Mouse (Mus musculus): ENCODE results near the gene Mief1.
A peak's percentile ranks its signal among the peaks of the same experiment; 100 is the strongest.

Mief1 gene

GRCm38 (mm10) chr15:80263610-80264575, 30.1 kb downstream of the Mief1 start, which contains the start of gene Rps19bp1:
Gene Rps19bp1, minus strand, starts transcription at chr15:80264315.
- peak; percentile 98 for DNase-seq (ENCODE audit: low read depth, low spot score)

GRCm38 (mm10) chr15:80266281-80266680, 32.5 kb downstream of the Mief1 start:
- DNase-seq (ENCODE audit: low read depth, low spot score) = peak; percentile 85

- DNase-seq (ENCODE audit: low read depth, low spot score) = peak; percentile 81
These were observed 38.1 kb downstream of the Mief1 start for GRCm38 (mm10) chr15:80271858-80272396.

GRCm38 (mm10) chr15:80277107-80277506, 43.3 kb downstream of the Mief1 start:
- no peak for DNase-seq (ENCODE audit: low read depth, low spot score)

- peak; percentile 77 for DNase-seq (ENCODE audit: low read depth, low spot score)
These were observed 43.8 kb downstream of the Mief1 start for GRCm38 (mm10) chr15:80277625-80278024.

GRCm38 (mm10) chr15:80278121-80278759, 44.4 kb downstream of the Mief1 start:
- no peak for DNase-seq (ENCODE audit: low read depth, low spot score)

GRCm38 (mm10) chr15:80279053-80279452, 45.2 kb downstream of the Mief1 start:
- no peak for DNase-seq (ENCODE audit: low read depth, low spot score)

- DNase-seq (ENCODE audit: low read depth, low spot score) = peak; percentile 82
These were observed 46.8 kb downstream of the Mief1 start for GRCm38 (mm10) chr15:80280646-80281045.

- peak; percentile 21 for DNase-seq (ENCODE audit: low read depth, low spot score)
These were observed 53.1 kb downstream of the Mief1 start, which contains the start of gene Cacna1i for GRCm38 (mm10) chr15:80286851-80287415. Gene Cacna1i, plus strand, starts transcription at chr15:80287238.

GRCm38 (mm10) chr15:80288036-80288435, 54.2 kb downstream of the Mief1 start:
- no peak for DNase-seq (ENCODE audit: low read depth, low spot score)

- peak; percentile 97 for DNase-seq (ENCODE audit: low read depth, low spot score)
These were observed 55.6 kb downstream of the Mief1 start for GRCm38 (mm10) chr15:80289436-80289835.

GRCm38 (mm10) chr15:80297146-80297545, 63.3 kb downstream of the Mief1 start:
- DNase-seq (ENCODE audit: low read depth, low spot score) = peak; percentile 54
